Mouse (Mus musculus): ENCODE data around the gene Mical3. TPM values are rescaled to one million over a fixed set of nuclear protein-coding genes. Genes with fewer than 3 reads are reported as not detected.

The Mical3 gene
- 100 to 1,000 TPM; 114 to 124 TPM for total RNA-seq (2021)
- long read RNA-seq, experiment 1, partial matches to known transcripts, result 5 of 21 reads
- long read RNA-seq, experiment 1, other reads (novel, unspliced or antisense), result 14 of 21 reads
- long read RNA-seq, experiment 2, partial matches to known transcripts, result 7 of 25 reads
- long read RNA-seq, experiment 2, other reads (novel, unspliced or antisense), result 15 of 25 reads

DNA sequence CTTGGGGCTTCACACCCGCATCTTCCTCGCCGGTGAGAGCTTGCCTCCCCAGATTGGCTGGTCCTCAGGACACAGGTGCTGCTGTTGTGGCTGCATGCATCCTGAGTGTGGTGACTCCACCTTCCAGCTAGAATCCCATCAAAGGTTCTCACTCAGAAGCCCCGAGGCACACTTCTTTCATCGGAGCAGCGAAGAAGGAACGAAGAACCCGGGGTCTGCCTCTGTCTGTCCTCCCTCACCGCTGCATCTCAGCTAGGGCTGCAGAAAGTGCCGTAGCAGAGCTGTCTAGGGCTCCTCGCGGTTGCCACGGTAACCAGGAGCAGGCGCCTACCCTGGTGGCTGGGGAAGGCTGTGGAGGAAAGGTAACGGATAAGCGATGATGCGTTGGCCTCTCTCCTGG is at the start of gene Mical3:
Gene Mical3, minus strand, starts transcription at position 227 of the 400 bp plus-strand sequence.
- intact Hi-C loops (cut with DNase I), result loop anchor here (1.0 to 5.0 kb wide), 5 partner anchors 40 to 228 kb away; no protein-coding TSS in a partner anchor
- no peak for DNase-seq

DNA sequence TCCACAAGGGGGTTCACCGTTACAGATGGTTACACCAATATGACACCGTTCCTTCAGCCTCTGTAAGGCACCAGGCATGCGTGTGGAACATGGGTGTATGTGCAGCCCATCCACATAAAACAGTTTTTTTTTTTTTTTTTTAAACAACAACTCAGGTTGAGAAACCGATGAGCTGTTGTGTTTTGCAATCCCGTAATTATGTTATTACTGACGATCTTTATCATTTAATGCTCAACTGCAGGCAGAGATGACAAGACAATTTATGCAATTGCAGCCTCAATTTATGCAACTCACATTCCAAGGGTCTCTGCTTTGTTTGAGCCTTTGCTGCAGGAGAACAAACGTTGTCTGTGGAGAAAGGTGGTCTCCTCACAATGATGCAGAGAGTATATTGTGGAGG is 49.0 kb upstream of the Mical3 start:
- intact Hi-C loops (cut with DNase I), result loop anchor here (2.0 kb wide), 3 partner anchors 49 to 279 kb away; partner anchors contain the start of gene Mical3

DNA sequence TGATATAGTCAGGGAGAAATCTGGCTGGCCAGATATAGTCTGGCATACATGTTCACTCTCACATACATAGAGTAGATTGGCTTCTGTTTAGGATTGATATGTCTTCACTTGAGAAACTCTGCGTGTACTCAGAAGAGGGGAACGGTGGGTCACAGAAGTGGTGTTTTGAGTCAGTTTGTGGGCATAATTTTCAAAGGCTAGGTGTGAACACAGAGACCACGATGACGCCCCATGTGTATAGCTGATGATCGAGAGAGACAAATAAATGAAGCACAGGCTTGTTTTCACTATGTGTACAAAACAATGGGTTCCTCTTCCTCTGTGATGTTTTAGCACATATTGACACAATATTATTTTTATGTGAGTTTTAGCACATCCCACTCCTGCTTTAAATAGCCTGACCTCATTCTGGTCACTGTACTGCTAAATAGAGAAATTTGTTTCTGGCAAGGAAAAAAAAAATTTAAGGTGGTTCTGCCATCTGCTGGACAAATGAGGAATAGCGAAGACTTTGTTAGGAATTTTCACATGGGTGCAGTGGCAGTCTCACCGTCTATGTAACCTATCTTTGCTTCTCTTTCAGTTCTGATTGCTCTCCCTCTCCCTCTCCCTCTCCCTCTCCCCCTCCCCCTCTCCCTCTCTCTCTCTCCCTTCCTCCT is 48.0 kb upstream of the Mical3 start:
- intact Hi-C loops (cut with DNase I), result loop anchor here (1.0 to 2.0 kb wide), 4 partner anchors 48 to 278 kb away; partner anchors contain the start of gene Mical3
- DNase-seq, result peak; percentile 54 to 78

More for the DNA sequence above, 49.0 kb upstream of the Mical3 start:
- DNase-seq, result no peak

DNA sequence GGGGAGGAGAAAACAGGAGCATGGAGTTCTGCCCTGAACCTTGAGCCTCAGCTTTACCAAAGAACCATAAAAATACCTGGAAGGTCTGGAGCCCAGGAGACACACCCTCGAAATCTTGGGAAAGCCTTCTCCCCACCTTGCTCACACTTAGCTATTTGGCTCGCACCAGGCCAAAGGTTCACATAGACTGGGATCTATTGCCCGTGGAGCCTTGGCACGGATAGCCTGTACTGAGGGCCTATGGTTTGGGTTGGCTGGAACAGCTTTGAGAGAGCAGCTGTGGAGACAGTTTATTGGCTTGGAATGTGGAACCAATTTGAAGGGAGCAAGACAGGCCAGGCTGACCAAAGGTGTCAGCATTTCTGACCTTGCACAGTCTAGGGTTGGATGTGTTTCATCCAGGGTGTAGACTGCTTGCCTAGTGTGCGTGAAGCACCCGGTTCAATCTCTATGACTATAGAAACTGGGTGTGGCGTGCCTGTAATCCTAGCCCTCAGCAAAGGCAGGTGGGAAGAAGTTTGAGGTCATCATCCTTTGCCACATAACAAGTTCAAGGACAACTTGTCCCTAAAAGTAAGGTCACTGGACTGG is 46.4 kb upstream of the Mical3 start:
- DNase-seq, result no peak
- intact Hi-C loops (cut with DNase I), result no loop called here

- intact Hi-C loops (cut with DNase I), result no loop called here
- no peak for DNase-seq
Observed at GRCm38 (mm10) chr6:121176731-121177098, 45.9 kb upstream of the Mical3 start.

GRCm38 (mm10) chr6:121176011-121176730 is 45.4 kb upstream of the Mical3 start:
- no peak for DNase-seq
- intact Hi-C loops (cut with DNase I), result no loop called here

- intact Hi-C loops (cut with DNase I), result no loop called here
- no peak for DNase-seq
Observed at GRCm38 (mm10) chr6:121174761-121175160, 44.0 kb upstream of the Mical3 start.

DNA sequence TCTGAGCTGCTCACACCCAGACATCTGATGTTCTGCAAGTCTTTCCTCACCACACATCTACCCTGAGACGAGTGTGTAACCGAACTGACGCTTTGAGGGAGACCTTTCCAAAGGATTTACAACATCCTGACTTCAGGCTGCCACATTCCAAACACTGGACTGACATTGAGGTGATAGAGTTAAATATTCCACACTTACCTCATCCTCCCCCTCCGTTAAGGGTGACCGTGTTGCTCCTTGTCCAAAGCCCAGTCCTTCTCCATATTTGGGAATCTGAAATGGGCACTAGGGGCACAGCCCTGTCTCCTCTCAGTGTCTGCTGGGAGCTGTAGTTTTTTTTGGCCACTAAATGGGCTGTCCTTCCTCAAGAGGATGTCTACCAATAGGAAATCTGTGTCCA is 42.7 kb upstream of the Mical3 start:
- intact Hi-C loops (cut with DNase I), result no loop called here
- DNase-seq, result peak in 1 of 2 experiments; percentile 18

- peak; percentile 73 to 83 for DNase-seq
- intact Hi-C loops (cut with DNase I), result loop anchor here (2.0 kb wide), 1 partner anchor 40 kb away; the partner anchor contains the start of gene Mical3
Observed at GRCm38 (mm10) chr6:121171102-121171501, 40.3 kb upstream of the Mical3 start.

DNA sequence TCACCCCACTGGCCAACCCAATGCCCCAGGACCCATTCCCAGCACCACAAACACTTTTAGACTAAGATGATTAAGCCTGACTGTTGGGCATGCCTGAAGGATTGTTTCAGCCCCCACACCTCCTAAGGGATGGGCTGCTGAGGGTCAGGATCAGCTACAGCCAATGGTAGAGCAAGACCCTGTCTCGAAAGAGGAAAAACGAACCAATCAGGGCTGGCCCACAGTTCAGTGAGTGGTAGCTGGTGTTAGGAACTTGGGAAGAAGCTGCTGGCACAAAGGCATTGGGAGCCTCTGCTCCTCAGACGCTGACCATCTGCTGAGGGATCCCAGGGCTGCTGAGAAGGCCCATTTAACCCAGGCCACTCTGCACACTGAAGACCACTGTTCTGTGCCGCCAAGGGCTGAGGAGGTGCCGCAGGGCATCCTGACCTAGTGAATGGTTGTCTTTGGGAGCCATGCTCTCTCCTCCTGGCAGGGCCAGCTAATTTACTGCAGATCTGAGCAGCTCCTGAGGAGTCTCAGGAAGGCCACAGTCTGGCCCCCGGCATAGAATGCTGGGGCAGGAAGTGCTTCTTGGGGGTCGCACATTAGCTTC is 36.7 kb upstream of the Mical3 start:
- intact Hi-C loops (cut with DNase I), result no loop called here
- no peak for DNase-seq

DNA sequence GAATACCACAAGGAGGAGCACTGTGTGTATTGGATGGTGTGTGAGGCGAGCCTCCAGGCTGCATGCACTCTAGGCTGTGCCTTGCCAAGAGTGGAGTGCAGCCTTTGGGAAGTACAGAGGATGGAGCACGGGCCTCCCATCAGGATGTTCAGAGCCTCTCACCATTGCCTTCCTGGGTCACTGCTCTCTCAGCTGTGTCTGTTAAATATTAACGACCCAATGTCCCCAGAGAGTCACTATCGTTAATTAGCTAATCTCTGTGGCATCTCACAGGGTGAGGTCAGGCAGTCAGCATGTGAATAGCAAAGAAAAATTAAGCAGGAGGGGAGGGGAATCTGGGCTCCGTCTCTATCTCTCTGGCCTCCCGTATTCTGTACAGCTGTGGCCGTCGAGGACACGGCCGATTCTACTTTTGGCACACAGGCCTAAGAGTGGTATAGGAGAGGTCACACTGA is 35.3 kb upstream of the Mical3 start:
- intact Hi-C loops (cut with DNase I), result no loop called here
- peak in 1 of 2 experiments; percentile 19 for DNase-seq

- no peak for DNase-seq
- intact Hi-C loops (cut with DNase I), result no loop called here
Observed at GRCm38 (mm10) chr6:121162616-121163015, 31.8 kb upstream of the Mical3 start.

GRCm38 (mm10) chr6:121160126-121160525 is 29.3 kb upstream of the Mical3 start:
- peak in 1 of 2 experiments; percentile 16 for DNase-seq
- intact Hi-C loops (cut with DNase I), result no loop called here

DNA sequence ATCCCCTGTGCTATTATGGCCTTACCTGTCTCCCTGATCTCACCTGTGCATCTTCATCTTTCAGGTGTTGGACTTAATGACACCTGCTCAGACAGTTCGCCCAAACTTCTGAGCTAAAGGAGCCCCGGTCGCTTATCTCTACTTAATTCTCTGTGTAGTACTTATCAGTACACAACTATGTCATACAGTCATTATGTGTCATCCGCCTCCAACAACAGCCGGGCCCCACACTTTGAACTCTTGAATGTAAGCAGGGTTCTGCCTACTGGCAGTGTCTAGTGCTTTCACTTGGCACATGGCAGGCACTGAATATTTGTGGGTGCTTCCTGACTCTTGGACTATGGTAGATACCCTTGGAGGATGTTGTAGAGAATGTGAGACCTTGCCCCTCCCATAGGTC is 28.8 kb upstream of the Mical3 start:
- intact Hi-C loops (cut with DNase I), result no loop called here
- DNase-seq, result no peak

- intact Hi-C loops (cut with DNase I), result no loop called here
- peak; percentile 40 to 61 for DNase-seq
Observed at GRCm38 (mm10) chr6:121156030-121156429, 25.2 kb upstream of the Mical3 start.

- DNase-seq, result no peak
- intact Hi-C loops (cut with DNase I), result no loop called here
Observed at GRCm38 (mm10) chr6:121154451-121155300, 23.9 kb upstream of the Mical3 start.

GRCm38 (mm10) chr6:121153177-121153576 is 22.4 kb upstream of the Mical3 start:
- intact Hi-C loops (cut with DNase I), result no loop called here
- DNase-seq, result no peak

GRCm38 (mm10) chr6:121151732-121152131 is 20.9 kb upstream of the Mical3 start:
- intact Hi-C loops (cut with DNase I), result no loop called here
- DNase-seq, result peak; percentile 71 to 81

GRCm38 (mm10) chr6:121150126-121150525 is 19.3 kb upstream of the Mical3 start:
- no peak for DNase-seq
- intact Hi-C loops (cut with DNase I), result no loop called here

DNA sequence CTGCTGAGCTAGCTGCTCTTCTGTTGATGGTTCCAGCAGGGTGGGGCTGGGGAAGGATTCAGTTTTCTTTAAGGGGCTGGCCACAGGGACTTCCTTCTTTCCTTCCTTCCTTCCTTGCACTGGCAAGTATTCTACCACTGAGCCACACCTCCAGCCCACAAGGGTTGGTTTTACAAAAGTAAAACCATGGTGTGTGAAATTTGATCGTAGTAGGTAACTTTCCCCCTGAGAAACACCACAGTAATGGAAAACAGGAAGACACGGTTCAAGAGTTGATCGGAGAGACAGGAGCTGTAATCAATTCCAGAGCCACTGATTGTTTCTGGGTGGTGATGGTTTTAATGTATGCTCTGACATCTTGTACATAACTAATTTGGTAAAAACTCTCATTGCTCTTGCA is 18.6 kb upstream of the Mical3 start:
- no peak for DNase-seq
- intact Hi-C loops (cut with DNase I), result no loop called here

Measured in heart, postnatal 14 days (tissue).